Mouse (Mus musculus) bone marrow macrophage, adult 2 months (primary cell): ENCODE results near the gene Foxo3. TPM values are rescaled to one million over a fixed set of nuclear protein-coding genes. Genes with fewer than 3 reads are reported as not detected.

ENCODE experiments used
- H3K27ac ChIP-seq: 2 replicates; pipeline ENCODE4 v1.5.1; 2012; ENCODE audit warnings: low read depth, low read length; ENCODE audit not compliant: insufficient read depth
- H3K4me1 ChIP-seq: 2 replicates; pipeline ENCODE4 v1.6.1; 2012; ENCODE audit warnings: low read length; ENCODE audit not compliant: control insufficient read depth, insufficient read depth
- H3K4me3 ChIP-seq: 2 replicates; pipeline ENCODE4 v1.5.1; 2012; ENCODE audit warnings: mild to moderate bottlenecking, low read length, moderate library complexity; ENCODE audit not compliant: insufficient read depth
- CTCF ChIP-seq: IDR thresholded peaks from 2 replicates; pipeline ENCODE4 v1.5.1; 2012; ENCODE audit warnings: low read depth, mild to moderate bottlenecking, low read length, moderate library complexity
- POLR2A ChIP-seq: IDR thresholded peaks from 2 replicates; pipeline ENCODE4 v1.6.1; 2012; ENCODE audit warnings: mild to moderate bottlenecking, low read depth, low read length, borderline replicate concordance
- polyA plus RNA-seq: library from polyadenylated mRNA; stranded (reverse); fragments of >200 nt; gene quantifications from 2 replicates; pipeline ENCODE4 v1.2.4, GENCODE M21; 2012; ENCODE audit not compliant: missing spikeins, insufficient read depth, insufficient read length

Gene Foxo3
- polyA plus RNA-seq, 1 experiment, result 39.7 TPM

DNA sequence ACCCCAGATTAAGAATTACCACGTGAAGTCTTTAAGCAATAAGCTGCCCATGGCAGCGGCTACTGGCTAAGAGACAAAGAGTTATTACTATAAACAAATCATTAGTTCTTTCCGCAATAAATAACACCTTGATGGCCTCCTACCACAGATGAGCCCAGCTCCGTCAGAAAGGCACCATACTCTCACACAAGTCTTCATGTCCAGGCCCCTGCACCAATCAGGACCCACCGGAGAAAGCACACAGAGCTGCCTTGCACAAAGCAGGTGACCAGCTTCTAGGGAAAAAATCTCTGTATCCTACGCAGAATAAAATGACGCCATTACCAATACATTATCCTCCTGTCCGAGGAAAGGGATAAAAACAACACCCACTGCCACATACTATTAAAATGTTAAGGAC is 44.7 kb downstream of the Foxo3 start:
- Histone ChIP-seq H3K27ac (no peak overlapping the region), H3K4me3 (no peak overlapping the region), H3K4me1 (peaks cover 36% of the 10 kb centered on the region)
- TF ChIP-seq POLR2A (no peak), CTCF (no peak)

GRCm38 (mm10) chr10:42231100-42231541 is 45.4 kb downstream of the Foxo3 start:
- H3K4me1 ChIP-seq, result peaks cover 42% of the 10 kb centered on the region
- TF ChIP-seq POLR2A, result no peak
- no peak for TF ChIP-seq CTCF
- no peak overlapping the region for H3K27ac ChIP-seq
- no peak overlapping the region for H3K4me3 ChIP-seq

DNA sequence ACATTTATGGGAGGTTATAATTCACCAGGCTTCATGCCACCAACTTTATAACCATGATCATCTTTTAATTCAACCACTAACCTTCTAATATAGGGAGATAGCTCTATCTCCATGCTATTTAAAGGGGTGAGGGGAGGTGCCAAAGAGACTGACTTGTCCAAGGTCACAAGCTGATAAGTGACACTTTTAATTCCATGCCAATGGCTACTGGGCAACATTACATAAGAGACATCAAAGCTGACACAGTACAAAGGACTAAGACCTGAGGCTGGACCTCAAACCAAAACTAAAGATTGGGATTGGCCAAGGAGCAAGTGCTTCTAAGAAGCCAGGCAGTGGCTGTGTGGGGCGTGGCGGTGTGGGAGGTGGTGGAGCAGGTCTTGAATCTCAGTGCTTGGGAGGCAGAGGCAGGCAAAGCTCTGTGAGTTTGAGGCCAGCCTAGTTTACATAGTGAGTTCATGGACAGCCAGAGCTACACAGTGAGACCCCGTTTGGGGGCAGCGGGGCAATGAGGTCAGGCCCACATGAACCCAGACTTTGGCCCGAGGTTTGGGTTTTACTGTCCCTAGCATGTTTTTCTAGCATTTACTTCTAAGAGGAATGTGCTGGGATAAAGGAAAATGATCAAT is 46.0 kb downstream of the Foxo3 start:
- peaks cover 47% of the 10 kb centered on the region for H3K4me1 ChIP-seq
- H3K27ac ChIP-seq, result no peak overlapping the region
- TF ChIP-seq CTCF (no peak), POLR2A (no peak)
- no peak overlapping the region for H3K4me3 ChIP-seq

DNA sequence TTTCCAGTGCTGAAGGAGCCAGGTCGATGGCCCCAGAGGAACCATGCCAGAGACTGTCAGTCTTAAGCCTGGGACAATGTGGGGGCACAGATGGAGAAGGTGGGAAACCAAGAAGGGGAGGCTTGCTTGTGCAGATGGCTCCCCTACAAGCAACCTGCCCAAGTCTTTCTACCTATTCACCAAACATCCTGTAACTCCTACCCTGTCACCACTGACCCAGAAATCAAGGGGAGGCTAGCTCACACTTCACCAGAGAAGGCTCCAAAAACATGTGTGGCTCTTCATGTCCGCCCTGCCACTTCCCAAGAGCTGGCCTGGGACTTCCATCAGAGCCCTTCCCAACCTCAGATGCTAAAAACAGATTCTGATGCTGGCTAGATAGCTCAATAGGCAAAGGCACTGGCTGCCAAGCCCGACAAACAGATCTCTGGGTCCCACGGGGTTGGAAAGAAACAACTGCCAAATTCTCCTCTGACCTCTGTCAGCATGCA is 48.8 kb downstream of the Foxo3 start:
- H3K27ac ChIP-seq, result no peak overlapping the region
- H3K4me3 ChIP-seq, result no peak overlapping the region
- TF ChIP-seq CTCF (no peak), POLR2A (no peak)
- H3K4me1 ChIP-seq, result peaks cover 56% of the 10 kb centered on the region

DNA sequence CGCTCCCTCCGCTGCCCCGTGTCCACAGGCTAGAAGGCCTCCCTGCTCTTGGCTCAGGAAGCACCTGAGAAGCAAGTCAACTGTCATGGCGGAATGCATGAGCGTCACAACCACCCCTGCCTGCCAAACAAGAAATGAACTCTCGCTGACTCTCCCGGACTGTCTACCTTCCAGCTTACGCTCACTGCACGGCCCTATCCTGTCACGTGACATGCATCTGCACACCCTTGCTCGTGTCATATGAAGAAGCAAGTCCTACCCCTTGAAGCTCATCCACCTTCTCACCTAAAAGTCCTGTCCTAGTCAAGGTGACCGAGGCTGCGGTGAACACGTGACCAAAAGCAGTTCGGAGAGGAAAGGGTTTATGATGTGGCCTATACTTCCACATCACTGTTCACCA is 50.4 kb downstream of the Foxo3 start:
- Histone ChIP-seq H3K4me3 (no peak overlapping the region), H3K27ac (no peak overlapping the region), H3K4me1 (peaks cover 42% of the 10 kb centered on the region)
- TF ChIP-seq POLR2A, result no peak
- TF ChIP-seq CTCF, result no peak

- H3K4me1 ChIP-seq, result peaks cover 44% of the 10 kb centered on the region
- H3K4me3 ChIP-seq, result no peak overlapping the region
- TF ChIP-seq CTCF (no peak), POLR2A (no peak)
- H3K27ac ChIP-seq, result no peak overlapping the region
These were observed 51.2 kb downstream of the Foxo3 start for GRCm38 (mm10) chr10:42225184-42225935.

DNA sequence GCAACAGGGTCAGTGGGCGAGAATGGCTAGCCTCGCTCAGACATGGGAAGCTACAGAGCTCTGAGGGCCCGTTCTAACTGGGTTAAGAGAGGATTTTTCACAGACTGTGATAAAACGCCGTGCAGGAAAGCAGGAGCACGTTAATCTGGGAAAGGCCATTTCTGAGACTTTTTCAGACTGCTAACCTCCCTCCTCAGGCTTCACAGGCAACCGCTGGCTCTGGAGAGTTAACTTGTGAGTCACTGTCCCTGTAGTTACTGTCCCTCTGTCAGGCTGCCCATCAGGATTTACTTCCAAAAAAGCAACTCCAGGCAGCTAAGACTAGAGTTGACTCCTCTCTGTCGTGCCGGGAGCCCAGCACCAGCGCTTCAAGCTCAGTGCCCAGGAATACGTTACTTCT is 54.6 kb downstream of the Foxo3 start:
- H3K4me1 ChIP-seq, result peaks cover 46% of the 10 kb centered on the region

DNA sequence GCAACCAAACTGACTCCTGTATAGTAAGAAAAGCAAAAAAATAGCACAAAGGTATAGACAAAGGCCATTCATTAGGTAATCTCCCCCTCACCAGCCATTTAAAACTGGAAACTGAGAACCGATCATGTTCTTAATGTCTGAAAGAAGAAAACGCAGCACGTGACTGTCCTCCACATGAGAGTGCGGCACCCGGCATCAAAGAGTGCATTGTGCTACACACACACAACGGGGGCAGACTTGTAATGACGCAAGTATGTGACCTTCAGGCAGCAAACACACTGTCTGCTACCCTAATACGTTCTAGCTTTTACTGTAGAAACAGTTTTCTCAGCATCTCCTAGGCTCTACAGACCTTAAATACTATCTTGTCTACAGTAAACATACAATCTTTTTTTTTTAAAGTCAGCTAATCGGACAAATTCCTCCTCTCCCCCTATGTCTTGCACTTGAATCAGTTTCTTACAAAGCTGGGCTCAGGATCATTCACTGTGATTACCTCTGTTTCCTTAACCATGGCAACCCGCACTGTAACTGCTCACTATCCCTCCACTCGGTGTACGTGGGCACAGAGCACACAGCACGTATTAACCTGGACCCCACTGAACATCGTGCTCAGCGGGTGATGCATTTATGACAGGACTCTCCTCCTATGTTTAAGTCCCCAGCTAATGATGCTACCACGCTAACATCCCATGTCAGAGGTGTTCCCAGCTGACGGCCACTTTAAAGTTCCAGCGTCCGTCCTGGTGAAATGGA is 55.2 kb downstream of the Foxo3 start:
- Histone ChIP-seq H3K4me3 (no peak overlapping the region), H3K27ac (no peak overlapping the region), H3K4me1 (peaks cover 47% of the 10 kb centered on the region)
- TF ChIP-seq CTCF (no peak), POLR2A (no peak)

More for the DNA sequence above, 54.6 kb downstream of the Foxo3 start:
- Histone ChIP-seq H3K27ac (no peak overlapping the region), H3K4me3 (no peak overlapping the region)
- no peak for TF ChIP-seq CTCF
- no peak for TF ChIP-seq POLR2A

- Histone ChIP-seq H3K4me1 (peaks cover 41% of the 10 kb centered on the region), H3K4me3 (no peak overlapping the region), H3K27ac (no peak overlapping the region)
- TF ChIP-seq POLR2A (no peak), CTCF (no peak)
These were observed 56.1 kb downstream of the Foxo3 start for GRCm38 (mm10) chr10:42220418-42220952.

- H3K4me1 ChIP-seq, result peaks cover 17% of the 10 kb centered on the region
- no peak overlapping the region for H3K27ac ChIP-seq
- no peak for TF ChIP-seq CTCF
- no peak for TF ChIP-seq POLR2A
- H3K4me3 ChIP-seq, result no peak overlapping the region
These were observed 65.1 kb downstream of the Foxo3 start for GRCm38 (mm10) chr10:42211407-42211806.
